Mouse (Mus musculus) monocyte, adult 2 months (primary cell): ENCODE measurements around the gene Eif5a.
"Not testable (repeated sequence)": the region's sequence is repeated elsewhere in the genome, so short reads cannot be mapped to it uniquely, and the experiment has no call there.

Experiments
- DNase-seq, 2 experiments: peaks; one replicate each; pipeline ENCODE4 v3.0.0; 2022; ENCODE audit warnings: low spot score in 2 of 2, low read depth in 1 of 2

Gene Eif5a

DNA sequence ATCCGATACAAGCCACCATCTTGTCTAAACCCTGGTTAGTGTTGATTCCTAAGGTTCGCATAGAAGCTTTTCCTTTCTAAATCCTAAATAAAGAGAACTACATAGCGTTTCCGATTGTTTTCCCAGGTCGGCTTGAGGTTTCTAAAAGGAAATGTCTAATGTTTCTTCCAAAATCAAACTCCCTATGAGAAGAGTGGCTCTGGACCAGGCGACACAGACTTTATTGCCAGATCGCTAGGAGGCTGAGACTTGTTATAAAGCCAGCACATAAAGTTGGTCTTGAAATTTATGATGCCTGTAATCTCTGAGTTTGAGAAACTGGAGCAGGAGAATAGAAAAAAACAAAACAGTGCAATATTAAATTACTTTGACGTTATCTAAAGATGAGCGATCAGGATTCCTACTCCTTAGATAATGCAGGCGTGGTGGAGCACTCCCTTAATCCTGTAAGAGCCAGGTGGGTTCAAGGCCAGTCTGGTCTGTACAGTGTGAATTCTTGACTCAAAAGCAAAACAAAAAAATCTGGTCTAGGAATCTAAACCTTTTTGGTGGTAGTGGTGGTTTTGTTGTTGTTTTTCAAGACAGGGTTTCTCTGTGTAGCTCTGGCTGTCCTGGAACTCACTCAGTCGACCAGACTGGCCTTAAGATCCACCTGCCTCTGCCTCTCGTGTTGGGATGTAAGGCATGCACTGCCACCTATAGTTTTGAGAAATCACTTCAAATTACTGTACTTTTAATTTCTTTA is 426 bp upstream of the Eif5a start:
- DNase-seq = no peak

DNA sequence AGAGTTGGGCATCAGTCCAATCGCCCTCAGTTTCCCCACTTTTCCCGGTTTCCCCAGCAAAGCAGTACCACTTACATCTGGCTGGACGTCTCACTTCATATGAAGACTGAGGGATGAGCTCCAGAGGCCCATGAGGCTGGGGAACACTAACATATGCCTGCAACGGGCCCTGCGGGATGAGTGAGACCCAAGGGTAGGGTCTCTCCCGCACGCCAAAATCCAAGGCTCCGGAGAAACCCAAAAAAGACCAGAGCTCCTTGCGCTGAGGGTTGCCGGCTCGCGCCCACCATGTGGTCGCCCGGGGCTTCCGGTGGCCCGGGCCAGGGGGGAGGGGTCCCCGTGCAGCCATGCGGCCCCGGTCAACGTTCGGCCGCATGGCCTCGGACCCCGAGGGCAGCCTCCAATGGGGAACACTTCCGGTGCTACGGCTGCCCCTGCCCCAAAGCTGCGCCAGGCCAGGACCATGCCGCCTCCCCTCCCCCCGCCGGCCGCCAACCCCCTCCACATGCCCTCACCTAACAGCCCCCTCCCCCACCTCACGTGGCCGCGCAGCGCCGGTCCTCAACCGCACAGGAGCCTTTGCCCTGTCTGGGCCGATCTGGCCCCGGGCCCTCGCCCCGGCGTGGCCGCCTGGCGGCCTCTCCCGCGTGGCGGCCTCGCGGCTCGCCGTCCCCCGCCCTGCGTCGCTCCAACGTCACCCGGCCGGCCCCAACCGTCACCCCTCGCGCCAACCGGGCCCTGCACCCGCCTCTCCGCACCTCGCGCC is 1.3 kb downstream of the Eif5a start:
- no peak for DNase-seq

DNA sequence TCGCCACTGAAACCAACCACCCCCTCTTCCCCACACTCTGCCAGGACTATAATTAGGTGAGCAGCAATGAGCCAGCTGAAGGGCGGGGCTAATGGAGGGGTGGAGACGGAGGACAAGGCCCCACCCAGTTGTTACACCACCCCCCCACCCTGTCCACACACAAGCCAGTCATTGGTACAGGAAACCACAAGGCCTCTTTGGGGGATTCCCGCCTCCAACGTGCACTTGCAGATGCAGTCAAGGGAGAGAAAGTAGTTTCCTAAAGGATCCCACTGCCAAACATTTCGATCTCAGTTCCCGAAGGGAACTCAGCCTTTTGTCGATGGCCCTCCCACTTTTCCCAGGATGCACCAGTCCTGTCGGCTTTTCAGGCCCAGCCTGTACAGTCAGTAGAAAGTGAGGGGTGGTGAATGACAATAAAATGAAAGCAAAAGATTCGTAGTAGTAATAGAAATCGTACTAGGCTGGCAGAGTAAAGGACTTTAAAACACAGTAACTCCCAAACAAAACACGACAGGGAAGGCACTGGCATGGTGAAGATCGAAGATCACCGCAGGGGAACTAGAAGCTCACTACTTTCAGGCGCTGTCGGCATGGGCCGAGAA is 2.0 kb downstream of the Eif5a start:
- DNase-seq = peak; percentile 65 to 75

DNA sequence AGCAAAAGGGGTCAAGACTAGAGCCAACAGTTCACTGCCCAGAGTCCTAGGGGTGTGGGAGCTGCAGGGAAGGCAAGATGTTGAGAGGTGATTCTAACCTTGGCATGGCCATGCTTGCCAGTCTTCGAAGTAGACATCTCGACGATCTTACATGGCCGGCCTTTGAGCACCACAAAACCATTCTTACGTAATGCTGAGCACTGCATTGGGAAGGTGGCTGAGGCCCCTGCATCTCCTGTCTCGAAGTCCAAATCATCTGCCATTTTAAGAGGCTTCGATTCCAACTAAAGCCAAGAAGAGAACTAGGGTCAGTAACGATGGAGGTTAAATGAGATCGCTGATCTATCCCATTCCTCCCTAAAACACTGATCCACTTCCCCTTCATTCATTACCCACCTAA is 2.7 kb downstream of the Eif5a start:
- no peak for DNase-seq

DNA sequence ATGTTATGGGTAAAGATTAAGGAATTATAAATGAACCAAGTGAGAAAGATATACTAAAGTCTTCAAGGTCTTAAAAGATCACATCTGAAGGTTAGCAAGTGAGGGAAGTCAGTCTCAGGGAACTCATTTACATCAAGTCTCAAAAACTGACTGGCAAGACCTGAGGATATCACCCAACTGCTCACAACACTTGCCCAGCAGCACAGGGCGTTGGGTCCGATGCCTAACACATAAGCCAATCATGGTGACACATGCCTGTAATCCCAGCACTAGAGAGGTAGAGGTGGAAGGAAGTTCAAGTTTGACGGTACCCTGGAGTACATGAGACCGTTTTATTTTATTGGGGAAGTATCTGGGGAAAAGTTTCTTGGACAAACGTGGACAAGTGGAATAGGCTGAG is 3.6 kb downstream of the Eif5a start:
- DNase-seq = no peak

DNA sequence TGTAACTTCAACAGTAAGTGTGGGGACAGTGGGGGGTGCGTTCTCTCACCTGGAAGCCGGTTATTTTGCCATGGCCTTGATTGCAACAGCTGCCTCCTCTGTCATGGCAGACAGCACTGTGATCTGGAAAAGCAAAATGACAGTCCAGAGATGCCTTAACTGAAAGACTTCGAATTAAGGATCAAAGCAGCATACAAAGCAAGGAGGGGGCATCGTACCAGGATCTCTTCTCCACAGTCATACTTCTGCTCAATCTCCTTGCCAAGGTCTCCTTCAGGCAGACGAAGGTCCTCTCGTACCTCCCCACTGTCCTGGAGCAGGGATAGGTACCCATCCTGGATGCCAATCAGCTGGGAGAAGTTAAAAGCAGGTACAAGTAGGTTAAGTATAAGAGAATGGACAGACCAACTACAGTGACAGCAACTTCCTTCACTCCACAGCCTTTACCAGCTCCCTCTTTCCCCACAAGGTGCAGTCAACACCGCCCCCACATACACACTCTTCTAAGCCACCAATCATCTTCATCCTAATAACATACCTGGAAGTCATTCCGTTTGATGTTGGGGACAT is 4.3 kb downstream of the Eif5a start:
- no peak for DNase-seq

DNA sequence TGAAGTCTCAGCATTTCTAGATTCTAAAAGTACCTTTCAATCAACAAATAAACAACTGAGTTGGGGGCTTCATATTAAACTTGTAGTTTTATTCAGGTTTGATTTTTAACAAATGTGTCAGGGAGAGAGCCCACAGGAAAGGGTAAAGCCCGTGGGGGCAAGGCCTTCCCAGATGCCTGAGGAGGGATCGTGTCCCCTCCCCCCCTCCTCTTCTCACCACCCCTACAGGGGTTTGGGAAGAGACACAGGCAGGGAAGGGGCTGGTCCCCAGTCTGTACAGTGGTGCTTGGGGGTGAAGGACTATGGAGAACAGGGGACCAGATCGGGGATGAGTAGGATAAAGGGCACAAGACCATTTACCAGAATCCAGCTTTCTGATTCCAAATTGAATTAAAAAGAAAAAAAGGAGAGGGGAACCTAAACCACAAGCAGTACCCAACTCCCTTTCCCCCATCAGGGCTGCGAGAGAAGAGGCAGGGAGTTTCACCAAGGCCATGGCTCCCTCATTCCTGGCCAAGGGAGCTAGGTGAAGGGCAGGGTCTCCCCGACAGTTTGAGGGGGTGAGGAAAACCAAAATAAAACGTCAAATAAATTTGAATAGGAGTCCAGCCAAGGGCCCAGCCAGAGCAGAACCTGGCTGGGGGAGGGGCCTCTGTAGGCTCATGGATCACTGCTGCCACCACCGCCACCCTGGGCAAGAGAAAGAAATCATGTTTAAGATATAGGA is 4.9 kb downstream of the Eif5a start:
- not testable (repeated sequence) for DNase-seq

DNA sequence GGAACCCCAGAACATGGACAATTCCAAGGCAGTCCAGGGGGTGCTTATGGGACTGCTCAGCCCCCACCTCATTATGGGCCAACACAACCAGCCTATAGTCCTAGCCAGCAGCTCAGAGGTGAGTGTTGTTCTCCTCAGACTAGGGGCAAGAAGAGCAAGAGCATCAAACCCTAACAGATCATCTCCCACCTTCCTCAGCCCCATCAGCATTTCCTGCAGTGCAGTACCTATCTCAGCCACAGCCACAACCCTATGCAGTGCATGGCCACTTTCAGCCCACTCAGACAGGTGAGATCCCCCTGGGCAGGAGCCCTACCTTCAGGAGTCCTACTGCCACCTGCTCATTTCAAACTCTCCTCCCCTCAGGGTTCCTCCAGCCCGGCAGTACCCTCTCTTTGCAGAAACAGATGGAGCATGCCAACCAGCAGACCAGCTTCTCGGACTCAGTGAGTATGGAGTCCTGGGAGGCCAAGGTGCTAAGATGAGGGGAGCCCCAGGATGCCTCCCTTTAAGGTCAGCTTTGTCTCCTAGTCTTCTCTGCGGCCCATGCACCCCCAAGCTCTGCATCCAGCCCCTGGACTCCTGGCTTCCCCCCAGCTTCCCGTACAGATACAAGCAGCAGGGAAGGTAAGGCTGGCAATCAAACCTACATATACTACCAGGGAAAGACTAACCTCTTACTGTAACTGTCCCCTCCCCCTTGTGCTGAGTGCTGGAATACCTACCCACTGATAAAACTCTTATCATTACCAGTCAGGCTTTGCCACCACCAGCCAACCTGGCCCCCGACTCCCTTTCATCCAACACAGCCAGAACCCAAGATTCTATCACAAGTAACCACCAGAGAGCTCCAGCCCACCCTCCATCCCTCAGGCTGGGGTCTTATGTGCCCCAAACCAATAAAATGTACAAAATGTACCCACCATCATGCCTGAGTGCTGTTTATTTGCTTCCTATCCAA is 5.8 kb downstream of the Eif5a start:
- no peak for DNase-seq

DNA sequence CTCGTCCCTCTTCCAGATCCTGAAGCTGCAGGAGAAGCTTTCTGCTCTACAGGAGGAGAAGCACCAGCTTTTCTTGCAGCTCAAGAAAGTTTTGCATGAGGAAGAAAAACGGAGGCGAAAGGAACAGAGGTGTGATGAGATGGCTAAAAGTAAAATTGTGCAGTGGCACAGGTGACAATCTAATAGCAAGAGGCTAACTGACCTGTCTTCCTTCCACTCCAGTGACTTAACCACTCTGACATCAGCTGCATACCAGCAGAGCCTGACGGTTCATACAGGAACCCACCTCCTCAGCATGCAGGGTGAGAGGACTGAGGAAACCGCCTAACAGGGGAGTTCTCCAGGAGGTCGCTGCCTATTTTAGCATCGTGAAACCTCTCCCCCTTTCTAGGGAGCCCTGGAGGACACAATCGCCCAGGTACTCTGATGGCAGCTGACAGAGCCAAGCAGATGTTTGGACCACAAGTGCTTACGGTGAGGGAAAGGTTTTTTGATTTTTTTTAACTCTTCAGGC is 6.8 kb downstream of the Eif5a start:
- no peak for DNase-seq

DNA sequence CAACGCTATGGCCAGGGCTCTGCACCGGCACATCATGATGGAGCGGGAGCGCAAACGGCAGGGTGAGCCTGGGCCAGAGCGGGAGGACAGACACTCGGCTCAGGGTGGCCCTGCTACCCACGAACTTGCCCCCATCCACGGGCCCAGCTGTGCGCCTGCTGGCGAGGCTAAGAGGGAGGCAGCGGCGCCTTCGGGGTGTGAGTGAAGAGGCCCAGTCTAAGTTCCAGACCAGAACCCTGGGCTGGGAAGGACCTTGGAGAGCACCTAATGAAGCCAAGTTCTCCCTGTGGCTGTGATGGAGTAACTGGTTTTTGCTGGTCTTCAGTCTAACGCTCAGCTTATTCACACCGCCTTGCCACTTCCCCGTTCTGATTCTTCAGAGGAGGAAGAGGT is 7.4 kb downstream of the Eif5a start:
- DNase-seq = no peak

DNA sequence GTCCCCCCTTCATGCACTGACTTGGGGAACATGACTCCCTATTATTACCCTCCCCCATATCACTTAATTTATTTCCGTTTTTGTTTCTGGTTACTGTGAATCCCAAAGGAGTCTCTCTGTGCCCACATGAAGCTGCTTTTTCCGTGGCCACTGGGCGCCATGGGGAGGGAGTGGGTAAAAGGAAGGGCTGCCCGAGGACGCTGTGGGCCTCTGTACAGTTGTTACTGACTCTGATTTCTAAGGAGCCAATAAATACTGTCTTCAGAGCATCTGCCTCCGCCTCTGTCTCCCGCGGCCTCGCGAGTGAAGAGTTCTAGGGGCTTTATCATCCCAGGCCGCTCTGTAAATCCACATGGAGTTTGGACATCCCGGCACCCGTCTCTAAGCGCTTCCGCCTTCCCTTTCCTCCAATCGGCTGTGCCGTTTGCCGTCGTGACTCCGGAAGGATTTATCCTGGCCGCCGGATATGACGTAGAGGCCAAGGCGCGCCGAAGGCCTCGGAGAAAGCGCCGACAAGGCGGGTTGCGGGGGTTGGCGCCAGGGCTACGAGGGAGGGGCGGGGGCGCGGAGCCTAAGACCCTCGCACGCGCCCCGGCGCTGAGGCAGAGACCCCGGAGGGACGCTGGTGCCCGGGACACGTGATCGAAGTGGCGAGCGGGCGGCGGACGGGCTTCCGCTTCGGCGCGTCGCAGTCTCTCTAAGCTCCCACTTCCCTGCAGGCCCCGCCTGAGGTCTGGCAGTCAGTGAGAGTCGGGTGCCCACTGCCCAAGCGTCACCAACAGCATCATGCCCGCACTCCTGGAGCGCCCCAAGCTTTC is 8.0 kb downstream of the Eif5a start, which contains the start of gene Gps2:
Gene Gps2, plus strand, starts transcription at position 335 of the 818 bp plus-strand sequence.
- peak in 1 of 2 experiments; percentile 83 for DNase-seq

DNA sequence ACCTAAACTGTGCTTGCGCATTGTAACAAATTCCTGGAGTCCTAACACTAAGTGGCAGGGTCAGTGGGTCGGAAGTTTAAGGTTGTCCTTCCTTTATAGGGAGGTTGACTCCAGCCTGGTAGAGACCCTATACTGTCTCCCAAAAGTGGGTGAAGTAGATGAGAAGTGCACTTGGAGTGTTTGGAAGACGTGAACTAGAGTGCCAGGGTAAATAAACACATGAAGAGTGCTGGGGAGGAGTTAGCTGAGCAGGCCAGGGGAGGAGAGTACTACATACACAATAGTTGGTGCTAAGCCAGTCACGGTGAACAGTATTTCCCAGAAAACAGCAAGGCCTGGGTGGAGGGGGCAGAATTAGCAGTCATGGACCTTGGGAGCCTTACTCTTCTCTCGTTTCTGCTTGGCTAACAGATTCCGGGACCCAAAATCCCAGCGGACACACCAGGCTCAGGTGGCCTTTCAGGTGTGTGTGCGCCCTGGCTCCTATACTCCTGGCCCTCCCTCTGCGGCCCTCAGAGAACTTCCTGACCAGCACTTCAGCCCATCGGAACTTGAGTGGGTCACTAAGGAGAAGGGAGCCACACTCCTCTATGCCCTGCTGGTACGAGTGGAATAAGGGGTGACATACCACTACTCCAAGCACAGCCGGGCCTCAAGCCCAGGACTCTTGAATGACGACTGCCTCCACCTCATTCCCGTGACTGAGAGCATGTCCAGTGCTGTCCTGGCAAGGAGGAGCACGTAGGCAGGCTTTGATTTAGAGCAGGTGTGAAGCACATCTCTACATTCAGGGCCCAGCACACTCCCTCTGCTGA is 8.8 kb downstream of the Eif5a start:
- no peak for DNase-seq

DNA sequence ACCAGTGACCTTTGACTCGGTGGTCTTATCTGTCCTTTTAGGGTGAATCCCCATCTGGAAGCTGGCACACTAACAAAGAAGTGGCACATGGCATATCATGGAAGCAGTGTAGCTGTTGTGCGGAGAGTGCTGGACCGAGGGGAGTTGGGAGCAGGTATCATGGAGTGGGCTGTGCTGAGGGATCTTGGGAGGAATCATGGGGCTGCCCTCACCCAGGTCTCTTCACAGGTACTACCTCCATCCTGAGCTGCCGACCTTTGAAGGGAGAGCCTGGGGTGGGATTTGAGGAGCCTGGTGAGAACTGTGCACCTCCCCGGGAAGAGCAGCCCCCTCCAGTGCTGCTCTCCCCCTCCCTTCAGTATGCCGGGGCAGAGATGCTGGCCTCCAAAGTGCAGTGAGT is 10.1 kb downstream of the Eif5a start:
- DNase-seq = no peak

DNA sequence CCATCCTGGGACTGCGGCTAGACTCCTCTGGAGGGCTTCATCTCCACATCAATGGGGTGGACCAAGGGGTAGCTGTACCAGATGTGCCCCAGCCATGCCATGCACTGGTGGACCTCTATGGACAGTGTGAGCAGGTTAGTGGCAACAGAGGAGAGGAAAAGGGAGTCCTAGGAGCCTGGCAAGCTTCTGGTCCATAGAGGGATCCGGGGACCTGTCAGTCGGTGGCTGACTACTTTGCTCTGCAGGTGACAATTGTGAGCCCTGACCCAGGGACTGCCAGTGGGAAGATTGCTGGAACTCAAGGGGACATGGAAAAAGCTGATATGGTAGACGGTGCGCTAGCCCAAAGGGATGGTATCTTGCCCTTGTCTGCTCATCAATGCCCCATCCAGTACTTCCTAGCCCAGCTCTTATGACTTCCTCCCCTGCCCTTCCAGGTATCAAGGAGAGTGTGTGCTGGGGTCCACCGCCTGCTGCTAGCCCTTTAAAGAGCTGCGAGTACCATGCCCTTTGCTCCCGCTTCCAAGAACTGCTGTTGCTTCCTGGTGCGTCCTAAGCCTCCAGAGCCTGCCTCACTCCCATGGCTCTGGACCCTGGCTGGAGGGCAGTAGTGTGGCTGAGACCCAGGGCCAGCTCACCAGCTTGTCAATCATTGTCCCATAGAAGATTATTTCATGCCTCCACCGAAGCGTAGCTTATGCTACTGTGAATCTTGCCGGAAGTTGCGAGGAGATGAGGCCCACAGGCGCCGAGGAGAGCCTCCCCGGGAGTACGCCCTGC is 10.8 kb downstream of the Eif5a start:
- no peak for DNase-seq

DNA sequence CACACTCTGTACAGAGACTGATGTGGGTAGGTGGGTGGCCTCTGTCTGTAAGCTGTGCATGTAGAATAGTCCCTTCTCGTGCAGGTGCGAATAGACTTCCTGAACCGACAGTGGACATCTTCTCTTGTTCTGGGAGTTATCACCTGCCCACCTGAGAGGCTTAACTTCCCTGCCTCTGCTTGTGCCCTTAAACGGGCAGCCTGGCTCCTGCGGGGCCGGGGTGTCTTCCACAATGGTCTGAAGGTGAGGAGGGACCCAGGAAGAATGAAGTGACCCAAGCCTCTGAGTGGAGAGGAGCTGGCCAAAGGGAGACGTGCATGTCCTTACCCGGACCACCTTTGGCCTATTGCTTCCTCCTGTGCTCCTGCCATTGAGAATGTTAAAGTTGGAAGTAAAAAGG is 11.6 kb downstream of the Eif5a start:
- DNase-seq = no peak

DNA sequence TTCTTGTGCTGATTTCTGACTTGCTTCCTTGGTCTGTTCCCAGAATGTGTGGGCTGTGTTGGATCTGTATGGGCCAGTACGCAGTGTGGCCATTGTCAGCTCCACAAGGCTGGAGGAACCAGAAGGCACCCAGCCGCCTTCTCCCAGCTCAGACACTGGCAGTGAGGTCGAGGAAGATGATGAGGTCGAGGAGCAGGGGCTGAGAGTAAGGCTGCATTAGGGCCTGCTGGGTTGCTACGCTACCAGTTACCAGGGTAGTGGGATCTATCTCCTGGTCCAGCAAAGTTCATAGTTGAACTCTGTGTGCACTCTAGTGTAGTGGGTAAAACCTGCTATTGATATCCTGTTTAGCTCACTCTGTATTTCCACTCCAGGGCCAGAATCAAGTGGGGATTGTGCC is 12.6 kb downstream of the Eif5a start:
- DNase-seq = no peak

DNA sequence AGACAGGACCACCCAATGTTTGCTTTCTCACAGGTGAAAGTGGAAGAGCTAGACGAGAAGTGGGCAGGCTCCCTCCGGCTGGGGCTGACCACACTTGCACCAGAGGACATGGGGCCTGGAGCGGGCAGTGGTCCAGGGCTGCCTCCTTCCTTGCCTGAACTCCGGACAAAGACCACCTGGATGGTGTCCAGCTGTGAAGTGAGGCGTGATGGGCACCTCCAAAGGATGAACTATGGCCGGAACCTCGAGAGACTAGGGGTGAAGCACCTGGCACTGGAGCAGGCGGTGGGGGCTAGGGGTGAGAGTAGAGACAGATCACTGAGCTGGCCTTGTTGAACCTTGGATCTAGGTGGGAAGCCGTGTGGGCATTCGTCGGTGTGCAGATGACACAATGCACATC is 13.1 kb downstream of the Eif5a start:
- DNase-seq = no peak
